Mouse (Mus musculus) heart, embryonic 11.5 days (tissue): ENCODE measurements at regions not wholly inside any gene's neighbourhood (a gene's known extent, or its start where the extent isn't known, plus 50 kb on each side); places are given as distances from the start of the nearest gene placed in this dataset.

Source experiments
- ATAC-seq: fragments of 200-750 bp; cut with Nextera tagmentation; replicated peaks from 2 replicates; pipeline ENCODE4 v1.8.0; 2017; ENCODE audit warnings: moderate library complexity; ENCODE audit not compliant: insufficient number of reproducible peaks, low FRiP score, low TSS enrichment
- H3K27ac ChIP-seq: fragments of 300-500 bp; sonication (generic); 2 replicates; pipeline ENCODE4 v1.5.1; 2014; ENCODE audit warnings: mild to moderate bottlenecking, low read depth, low read length
- H3K27me3 ChIP-seq: fragments of 300-500 bp; sonication (generic); 2 replicates; pipeline ENCODE4 v1.6.1; 2014; ENCODE audit warnings: mild to moderate bottlenecking, low read length, mixed read lengths; ENCODE audit not compliant: control insufficient read depth, insufficient read depth
- H3K36me3 ChIP-seq: fragments of 300-500 bp; sonication (generic); 2 replicates; pipeline ENCODE4 v1.6.1; 2014; ENCODE audit warnings: mild to moderate bottlenecking, low read length, moderate library complexity, mixed read lengths; ENCODE audit not compliant: control insufficient read depth, insufficient read depth
- H3K4me1 ChIP-seq: fragments of 300-500 bp; sonication (generic); 2 replicates; pipeline ENCODE4 v1.6.1; 2014; ENCODE audit warnings: low read length; ENCODE audit not compliant: control insufficient read depth, insufficient read depth
- H3K4me2 ChIP-seq: fragments of 300-500 bp; sonication (generic); 2 replicates; pipeline ENCODE4 v1.6.1; 2014; ENCODE audit warnings: mild to moderate bottlenecking, moderate library complexity
- H3K4me3 ChIP-seq: fragments of 300-500 bp; sonication (generic); 2 replicates; pipeline ENCODE4 v1.5.1; 2014; ENCODE audit warnings: low read depth, low read length
- H3K9ac ChIP-seq: fragments of 300-500 bp; sonication (generic); 2 replicates; pipeline ENCODE4 v1.6.1; 2014; ENCODE audit warnings: mild to moderate bottlenecking, low read depth, low read length, moderate library complexity
- H3K9me3 ChIP-seq: fragments of 300-500 bp; sonication (generic); replicated peaks from 2 replicates; pipeline ENCODE4 v1.6.1; 2016; ENCODE audit warnings: low read length; ENCODE audit not compliant: control insufficient read depth
- WGBS: fragments of 180-500 bp; shearing (Covaris S2); extraction: QIAGEN DNeasy Blood & Tissue Kit; methylation state at CpG from one replicate; pipeline ENCODE4 v1.1.7; 2014; ENCODE audit not compliant: insufficient replicate concordance; 5-methylcytosine and 5-hydroxymethylcytosine counted together

DNA sequence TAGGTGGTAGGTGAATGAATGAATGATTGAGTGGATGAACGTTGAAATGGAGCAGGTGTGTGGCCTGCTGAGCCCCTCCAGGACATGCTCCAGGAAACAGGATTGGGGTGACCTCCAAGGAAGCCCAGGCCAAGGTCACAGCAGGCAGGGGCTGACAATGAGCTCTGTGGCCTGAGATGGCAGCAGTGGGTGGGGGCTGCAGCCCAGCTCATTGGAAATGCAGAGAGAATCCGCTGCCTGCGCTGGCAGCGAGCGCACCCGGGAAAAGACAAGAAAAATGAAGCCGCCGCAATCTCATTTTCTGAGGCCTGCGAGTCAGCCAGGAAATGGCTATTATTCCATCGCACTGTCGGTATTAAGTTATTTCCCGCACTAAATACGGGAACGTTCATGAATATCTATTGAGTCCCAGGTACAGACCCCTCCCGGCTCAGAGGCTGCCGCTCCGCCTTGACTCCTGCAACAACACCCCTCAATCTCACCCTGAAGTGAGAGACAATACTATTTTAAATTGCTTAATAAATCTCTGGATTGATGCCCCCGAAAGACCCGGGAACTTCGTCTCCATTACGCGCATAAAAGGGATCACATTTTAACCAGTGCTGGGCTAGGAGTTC, 153.7 kb downstream of the Cryba4 start:
- no peak for ATAC-seq
- no peaks in the 10 kb centered on the region for H3K9me3 ChIP-seq
- no peaks in the 10 kb centered on the region for H3K4me1 ChIP-seq
- no peak overlapping the region for H3K9ac ChIP-seq
- H3K27ac ChIP-seq: no peak overlapping the region
- H3K4me3 ChIP-seq: no peak overlapping the region
- peaks cover 5% of the 10 kb centered on the region; the same call in 1 of the 2 replicates for H3K27me3 ChIP-seq
- 62% methylated on average over 22 of the region's 22 CpGs for WGBS
- H3K36me3 ChIP-seq: no peaks in the 10 kb centered on the region
- H3K4me2 ChIP-seq: no peak overlapping the region

DNA sequence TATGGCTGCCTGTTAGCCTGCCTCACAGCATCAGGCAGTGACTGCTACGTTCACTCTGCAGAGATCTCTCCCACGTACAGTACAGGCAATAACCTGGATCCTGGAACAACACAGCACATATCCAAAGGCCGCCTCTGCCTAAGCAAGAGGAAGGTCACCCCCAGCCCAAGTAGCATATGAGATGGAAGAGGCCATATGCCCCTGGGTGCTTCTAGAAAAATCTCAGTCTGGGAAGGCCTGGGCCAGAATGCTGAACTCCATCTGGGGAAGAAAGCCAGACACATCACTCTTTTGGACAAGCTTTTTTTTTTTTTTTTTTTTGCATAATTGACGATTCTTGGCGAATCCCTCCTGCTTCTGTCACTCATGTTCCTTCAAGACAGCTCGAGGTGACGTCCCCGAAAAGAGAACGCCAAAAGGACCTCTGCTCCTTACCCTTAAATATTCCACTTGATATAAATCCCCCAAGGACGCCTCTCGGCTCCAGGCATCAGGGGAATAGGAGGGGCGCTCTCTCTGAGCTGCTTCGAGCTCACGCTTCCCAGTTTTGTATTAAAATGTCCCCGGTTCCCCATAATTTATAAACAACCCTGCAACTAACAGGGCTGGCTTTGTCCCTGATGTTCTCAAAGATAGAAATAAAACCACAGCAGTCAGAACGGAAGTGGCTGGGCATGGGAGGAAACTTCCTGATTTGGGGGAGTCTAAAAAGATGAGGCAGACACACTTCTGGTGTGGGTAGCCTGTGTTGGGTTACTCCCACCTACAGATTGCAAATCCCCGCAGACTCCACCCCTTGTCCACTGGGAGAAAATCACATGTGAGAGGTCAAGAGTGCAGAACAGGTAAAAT, 150.4 kb downstream of the Cryba4 start:
- 72% methylated on average over 17 of the region's 17 CpGs for WGBS
- Histone ChIP-seq H3K36me3 (no peaks in the 10 kb centered on the region), H3K27me3 (peaks cover 5% of the 10 kb centered on the region; the same call in 1 of the 2 replicates), H3K4me2 (no peak overlapping the region), H3K9ac (no peak overlapping the region), H3K9me3 (no peaks in the 10 kb centered on the region), H3K4me1 (no peaks in the 10 kb centered on the region), H3K4me3 (no peak overlapping the region), H3K27ac (no peak overlapping the region)
- ATAC-seq: no peak

DNA sequence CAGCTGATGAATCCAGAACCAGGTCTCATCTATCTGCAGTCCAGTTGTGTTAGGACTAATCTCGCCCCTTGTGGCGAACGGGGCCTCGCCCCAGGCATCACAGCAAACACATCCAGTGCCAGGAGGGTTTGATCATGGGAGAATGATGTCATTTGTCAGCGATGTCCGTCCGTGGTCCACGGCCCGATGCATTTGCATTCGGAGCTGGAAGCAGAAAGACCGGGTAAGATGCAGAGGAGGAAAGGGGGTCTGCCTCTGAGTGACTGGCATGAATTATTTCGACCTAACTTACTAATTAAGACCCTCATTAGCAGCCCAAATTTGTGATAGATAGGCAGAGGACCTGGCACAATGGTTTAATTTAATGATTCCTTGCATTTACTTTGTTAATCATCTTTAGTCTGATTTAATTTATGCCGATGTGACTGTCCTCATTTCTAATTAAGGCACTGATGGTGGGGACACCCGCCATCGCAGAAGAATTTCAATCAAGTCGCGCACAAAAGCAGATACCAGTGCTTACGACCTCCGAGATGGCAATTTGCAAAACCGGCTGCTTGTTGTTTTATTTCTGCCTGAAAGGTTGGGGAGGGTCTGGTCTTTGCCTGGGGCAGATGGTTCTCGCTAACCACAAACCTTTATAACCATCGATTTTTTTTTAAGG, 141.9 kb downstream of the Cryba4 start:
- Histone ChIP-seq H3K4me1 (no peaks in the 10 kb centered on the region), H3K9me3 (no peaks in the 10 kb centered on the region), H3K27me3 (0 out of 2 replicates have a peak, but pooled peaks cover 5% of the 10 kb centered on the region), H3K27ac (no peak overlapping the region), H3K36me3 (no peaks in the 10 kb centered on the region), H3K9ac (no peak overlapping the region), H3K4me2 (no peak overlapping the region), H3K4me3 (no peak overlapping the region)
- ATAC-seq: no peak
- 64% methylated on average over 22 of the region's 22 CpGs for WGBS

DNA sequence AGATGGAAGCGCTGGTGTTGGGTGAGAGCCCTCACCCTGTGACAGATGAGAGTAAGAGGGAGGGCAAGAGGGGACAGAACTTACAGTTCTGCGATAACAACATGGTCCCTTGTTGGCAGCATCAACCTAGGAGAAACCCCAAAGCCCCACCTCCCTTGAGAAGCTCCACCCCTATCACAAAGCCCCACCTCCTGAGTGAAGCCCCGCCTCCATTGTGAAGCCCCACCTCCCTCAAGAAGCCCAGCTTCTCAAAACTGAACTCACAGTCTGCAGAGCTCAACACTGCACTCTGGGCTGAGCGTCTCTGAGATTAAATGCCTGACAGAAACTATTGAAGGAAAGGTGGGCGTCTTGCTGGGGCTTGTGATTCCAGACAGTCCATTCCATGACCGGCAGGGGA, 131.6 kb downstream of the Cryba4 start:
- H3K27ac ChIP-seq: no peak overlapping the region
- H3K36me3 ChIP-seq: no peaks in the 10 kb centered on the region
- H3K4me1 ChIP-seq: no peaks in the 10 kb centered on the region
- no peak for ATAC-seq
- no peaks in the 10 kb centered on the region for H3K9me3 ChIP-seq
- WGBS: 63% methylated on average over 6 of the region's 6 CpGs
- no peak overlapping the region for H3K4me2 ChIP-seq
- H3K4me3 ChIP-seq: no peak overlapping the region
- H3K9ac ChIP-seq: no peak overlapping the region
- peaks cover 17% of the 10 kb centered on the region; the same call in 1 of the 2 replicates for H3K27me3 ChIP-seq

DNA sequence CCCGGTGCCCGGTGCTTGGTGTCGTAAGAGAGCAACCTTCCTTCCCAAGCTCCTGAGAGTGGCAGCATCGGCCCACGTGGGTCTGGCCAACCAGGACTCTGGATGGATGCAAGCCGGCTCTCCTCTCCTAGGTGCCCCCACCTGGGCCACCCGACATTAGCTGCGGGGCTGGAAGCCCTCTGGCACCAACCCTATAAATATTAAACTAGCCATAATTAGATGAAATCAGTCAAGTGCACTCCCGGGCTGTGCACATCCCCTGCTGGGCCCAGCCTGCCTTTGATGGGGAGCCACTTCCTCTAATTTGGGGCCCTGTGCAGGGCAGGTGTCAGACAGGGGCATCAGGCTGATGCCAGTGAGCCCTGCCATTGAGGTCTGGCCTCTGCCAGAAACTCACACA, 130.8 kb downstream of the Cryba4 start:
- no peaks in the 10 kb centered on the region for H3K36me3 ChIP-seq
- 78% methylated on average over 9 of the region's 9 CpGs for WGBS
- ATAC-seq: no peak
- no peaks in the 10 kb centered on the region for H3K9me3 ChIP-seq
- no peak overlapping the region for H3K4me2 ChIP-seq
- no peak overlapping the region for H3K27ac ChIP-seq
- H3K4me3 ChIP-seq: no peak overlapping the region
- H3K9ac ChIP-seq: no peak overlapping the region
- peaks cover 17% of the 10 kb centered on the region; the same call in 1 of the 2 replicates for H3K27me3 ChIP-seq
- no peaks in the 10 kb centered on the region for H3K4me1 ChIP-seq

DNA sequence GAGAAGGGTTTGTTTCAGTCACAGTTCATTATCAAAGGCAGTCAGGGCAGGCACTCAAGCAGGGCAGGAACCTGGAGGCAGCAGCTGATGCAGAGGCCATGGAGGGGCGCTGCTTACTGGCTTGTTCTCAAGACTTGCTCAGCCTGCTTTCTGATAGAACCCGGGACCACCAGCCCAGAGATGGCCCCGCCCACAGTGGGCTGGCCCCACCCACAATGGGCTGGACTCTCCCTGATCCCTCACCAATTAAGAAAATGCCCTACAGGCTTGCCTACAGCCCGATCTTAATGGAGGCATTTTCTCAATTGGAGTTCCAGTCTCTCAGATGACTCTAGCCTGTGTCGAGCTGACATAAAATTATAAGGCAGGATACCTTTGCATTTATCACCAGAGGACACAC, 129.7 kb downstream of the Cryba4 start:
- WGBS: 17% methylated on average over 5 of the region's 5 CpGs
- ATAC-seq: no peak
- no peak overlapping the region for H3K27ac ChIP-seq

DNA sequence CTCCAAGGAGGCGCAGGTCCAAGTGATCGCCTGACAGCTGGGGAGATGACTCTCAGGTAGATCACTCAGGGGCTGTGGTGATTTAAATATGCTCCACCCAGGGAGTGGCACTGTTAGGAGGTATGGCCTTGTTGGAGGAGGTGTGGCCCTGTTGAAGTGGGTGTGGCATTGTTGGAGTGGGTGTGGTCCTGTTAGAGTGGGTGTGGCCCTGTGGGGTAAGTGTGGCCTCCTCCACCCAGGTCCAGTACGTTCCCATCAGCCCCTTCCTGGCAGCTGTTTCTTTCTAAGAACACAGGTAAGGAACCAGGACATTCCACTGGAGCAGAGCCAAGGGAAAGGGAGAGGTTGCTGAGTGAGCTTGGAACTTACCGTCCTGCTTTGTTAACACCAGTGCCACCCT, 125.1 kb downstream of the Cryba4 start:
- Histone ChIP-seq H3K4me3 (no peak overlapping the region), H3K9me3 (no peaks in the 10 kb centered on the region), H3K4me2 (no peak overlapping the region), H3K27me3 (peaks cover 11% of the 10 kb centered on the region; the same call in 1 of the 2 replicates), H3K27ac (no peak overlapping the region), H3K4me1 (no peaks in the 10 kb centered on the region), H3K9ac (no peak overlapping the region), H3K36me3 (no peaks in the 10 kb centered on the region)
- ATAC-seq: no peak
- 64% methylated on average over 4 of the region's 4 CpGs for WGBS

More for the DNA sequence above, 129.7 kb downstream of the Cryba4 start:
- Histone ChIP-seq H3K4me1 (no peaks in the 10 kb centered on the region), H3K9ac (no peak overlapping the region), H3K4me2 (no peak overlapping the region), H3K36me3 (no peaks in the 10 kb centered on the region), H3K9me3 (no peaks in the 10 kb centered on the region), H3K4me3 (no peak overlapping the region), H3K27me3 (peaks cover 13% of the 10 kb centered on the region; the same call in 1 of the 2 replicates)

DNA sequence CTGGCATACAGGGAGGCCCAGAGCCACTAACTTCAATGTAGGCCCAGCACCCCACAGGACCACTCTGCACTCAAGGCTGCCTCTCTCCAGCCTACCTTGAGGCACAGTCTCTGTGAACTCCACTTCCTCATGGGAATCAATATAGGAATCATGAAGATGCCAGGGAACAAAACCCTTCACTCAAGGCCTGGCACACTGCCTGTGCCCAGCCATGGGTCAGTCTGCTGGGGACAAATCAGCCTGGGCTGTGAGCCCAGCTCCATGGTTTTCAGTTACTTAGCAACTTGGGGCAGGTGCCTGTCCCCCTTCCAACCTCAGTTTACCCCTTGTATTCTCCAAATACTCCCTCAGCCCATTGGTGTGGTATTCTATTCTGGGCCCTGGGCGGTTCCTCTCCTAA, 119.6 kb downstream of the Cryba4 start:
- no peak overlapping the region for H3K4me3 ChIP-seq
- H3K9me3 ChIP-seq: no peaks in the 10 kb centered on the region
- ATAC-seq: no peak
- H3K36me3 ChIP-seq: no peaks in the 10 kb centered on the region
- no peak overlapping the region for H3K4me2 ChIP-seq
- H3K27me3 ChIP-seq: 0 out of 2 replicates have a peak, but pooled peaks cover 2% of the 10 kb centered on the region
- H3K4me1 ChIP-seq: no peaks in the 10 kb centered on the region
- 75% methylated on average over 1 of the region's 1 CpGs for WGBS
- no peak overlapping the region for H3K9ac ChIP-seq
- H3K27ac ChIP-seq: no peak overlapping the region
